Mouse (Mus musculus) cortical plate, adult 2 months (tissue): ENCODE data around the gene Yeats4. TPM values are rescaled to one million over a fixed set of nuclear protein-coding genes. Genes with fewer than 3 reads are reported as not detected.
A peak's percentile ranks its signal among the peaks of the same experiment; 100 is the strongest.
"Not testable (repeated sequence)": the region's sequence is repeated elsewhere in the genome, so short reads cannot be mapped to it uniquely, and the experiment has no call there.

Experiments used
- H3K27ac ChIP-seq: fragments of 200-500 bp; 2 replicates; pipeline ENCODE4 v1.5.1; 2012; ENCODE audit warnings: low read length, control low read depth, inconsistent platforms; ENCODE audit not compliant: insufficient read depth
- H3K4me1 ChIP-seq: fragments of 200-500 bp; 2 replicates; pipeline ENCODE4 v1.6.1; 2011; ENCODE audit warnings: low read length; ENCODE audit not compliant: control insufficient read depth, insufficient read depth
- H3K4me3 ChIP-seq: fragments of 200-500 bp; 2 replicates; pipeline ENCODE4 v1.5.1; 2011; ENCODE audit warnings: mild to moderate bottlenecking, low read length, control low read depth; ENCODE audit not compliant: insufficient read depth
- CTCF ChIP-seq: fragments of 200-500 bp; IDR thresholded peaks from 2 replicates; pipeline ENCODE4 v1.5.1; 2011; ENCODE audit warnings: mild to moderate bottlenecking, control low read depth, low read length; ENCODE audit not compliant: insufficient read depth; ENCODE audit errors: extremely low read depth
- POLR2A ChIP-seq: fragments of 200-500 bp; IDR thresholded peaks from 2 replicates; pipeline ENCODE4 v1.6.1; 2011; ENCODE audit warnings: mild to moderate bottlenecking, low read length, control low read depth; ENCODE audit not compliant: insufficient read depth; ENCODE audit errors: extremely low read depth
- polyA plus RNA-seq: library from polyadenylated mRNA; depleted of rRNA; stranded (reverse); fragments of >200 nt; gene quantifications from 2 replicates; pipeline ENCODE4 v1.2.3, GENCODE M21; 2012

The Yeats4 gene
- polyA plus RNA-seq, 1 experiment: 47.4 TPM

DNA sequence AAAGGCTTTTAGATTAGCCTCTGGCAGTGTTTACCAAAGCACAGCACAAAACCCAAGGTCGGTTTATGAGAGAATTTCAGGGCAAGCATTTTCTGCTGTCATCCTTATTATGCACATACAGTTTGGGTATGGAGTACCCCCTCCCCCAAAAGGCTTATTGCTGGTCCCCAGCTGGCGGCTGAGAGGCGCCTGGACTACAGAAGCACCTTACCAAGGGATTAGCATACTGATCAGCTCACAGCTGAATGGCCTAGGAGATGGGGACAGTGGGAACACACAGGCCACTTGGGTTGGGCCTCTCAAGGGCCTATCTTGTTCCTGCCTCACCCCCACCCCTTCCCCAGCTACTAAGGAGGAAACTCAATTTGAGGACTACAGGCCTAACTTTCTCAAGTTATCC lies 1.5 kb downstream of the Yeats4 start:
- Histone ChIP-seq H3K4me1 (no peaks in the 10 kb centered on the region), H3K4me3 (no peak overlapping the region), H3K27ac (no peak overlapping the region)
- TF ChIP-seq CTCF (no peak), POLR2A (no peak)

DNA sequence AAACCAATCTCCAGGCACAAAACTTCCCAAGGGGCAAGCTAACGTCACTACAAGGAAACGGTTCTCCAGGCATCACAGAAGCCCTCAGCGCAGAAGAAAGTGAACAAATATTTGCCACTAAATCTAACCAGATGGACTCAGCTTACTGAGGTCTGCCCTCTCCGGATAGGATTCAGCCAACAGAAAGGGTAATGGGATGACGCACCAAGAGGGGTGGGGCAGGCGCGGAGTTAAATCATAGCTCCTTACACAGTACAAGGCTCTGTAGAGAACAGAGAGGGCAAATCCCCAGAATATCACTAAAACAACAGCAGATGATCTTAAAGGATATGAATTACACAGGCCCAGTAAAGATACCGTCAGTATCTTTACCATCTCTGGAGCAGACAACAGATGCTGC lies 6.0 kb downstream of the Yeats4 start:
- H3K27ac ChIP-seq: no peak overlapping the region
- no peaks in the 10 kb centered on the region for H3K4me1 ChIP-seq
- no peak overlapping the region for H3K4me3 ChIP-seq
- no peak for TF ChIP-seq CTCF
- TF ChIP-seq POLR2A: no peak

DNA sequence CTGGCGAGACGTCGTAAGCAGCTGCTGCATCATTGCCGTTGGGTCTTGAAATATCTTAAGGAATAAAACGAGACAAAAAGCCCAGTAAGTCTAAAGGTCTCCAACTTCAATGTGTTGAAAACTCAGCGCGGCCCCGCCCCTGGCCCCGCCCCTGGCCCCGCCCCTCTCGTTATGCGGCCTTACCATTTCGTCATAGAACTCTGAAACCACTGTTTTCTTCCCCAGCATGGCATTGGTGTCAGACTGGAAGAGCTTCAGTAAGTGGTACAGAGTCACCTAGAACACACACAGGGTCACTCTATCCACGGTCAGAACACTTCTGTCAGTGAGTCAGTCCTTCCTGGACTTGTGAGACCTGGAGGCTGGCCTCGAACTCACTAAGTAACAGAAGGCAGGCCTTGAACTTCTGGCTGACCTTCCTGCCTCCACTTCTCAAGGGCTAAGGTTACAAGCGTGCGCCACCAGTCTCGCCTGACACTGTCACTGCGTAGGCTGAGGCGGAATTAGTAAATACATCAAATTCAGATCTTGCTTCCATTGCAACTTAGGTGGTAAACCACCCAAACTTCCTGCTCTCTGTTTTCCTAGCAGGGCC lies 7.0 kb downstream of the Yeats4 start:
- no peak overlapping the region for H3K27ac ChIP-seq
- TF ChIP-seq POLR2A (no peak), CTCF (no peak)
- H3K4me1 ChIP-seq: no peaks in the 10 kb centered on the region
- H3K4me3 ChIP-seq: no peak overlapping the region

- TF ChIP-seq POLR2A (no peak), CTCF (peak; percentile 83)
- Histone ChIP-seq H3K4me1 (no peaks in the 10 kb centered on the region), H3K27ac (no peak overlapping the region), H3K4me3 (no peak overlapping the region)
Observed at GRCm38 (mm10) chr10:117216793-117217192, 7.5 kb downstream of the Yeats4 start.

- TF ChIP-seq POLR2A: no peak
- no peak for TF ChIP-seq CTCF
- Histone ChIP-seq H3K4me3 (no peak overlapping the region), H3K27ac (no peak overlapping the region), H3K4me1 (no peaks in the 10 kb centered on the region)
Observed at GRCm38 (mm10) chr10:117216132-117216495, 8.2 kb downstream of the Yeats4 start.

DNA sequence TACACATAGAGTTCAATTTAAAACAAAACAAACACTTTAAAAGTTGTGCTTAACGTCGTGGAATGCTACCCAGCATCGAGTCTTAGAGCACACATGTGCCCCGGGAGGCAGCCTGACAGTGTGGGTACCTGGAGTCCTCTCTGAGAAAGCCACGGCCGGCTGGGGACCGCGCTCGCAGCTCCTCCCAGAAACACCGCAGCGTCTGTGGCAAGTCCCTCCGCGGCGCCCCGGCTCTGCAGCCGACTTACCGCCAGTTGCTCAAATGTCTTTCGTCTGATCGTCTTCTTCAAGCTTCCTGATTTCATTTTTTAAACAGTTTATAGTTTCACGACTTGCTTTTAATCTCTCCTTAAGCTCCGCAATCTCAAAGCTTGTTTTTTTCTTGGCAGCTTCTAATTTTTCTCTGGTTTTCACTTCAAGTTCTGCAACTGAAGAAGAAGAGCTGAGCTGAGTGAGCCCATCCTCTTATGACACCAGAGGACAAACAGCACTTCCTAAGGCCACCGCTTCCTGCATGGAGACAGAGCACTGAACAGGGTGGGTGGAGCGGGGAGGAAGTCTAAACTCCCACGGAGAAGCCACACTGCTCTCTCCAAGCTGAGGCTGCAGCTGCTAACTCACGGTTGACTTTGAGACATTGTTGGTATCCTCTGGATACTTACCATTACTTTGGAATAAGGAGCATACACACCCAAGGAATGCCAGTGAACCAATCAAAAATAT lies 8.7 kb downstream of the Yeats4 start:
- TF ChIP-seq CTCF (no peak), POLR2A (no peak)
- H3K27ac ChIP-seq: no peak overlapping the region
- no peaks in the 10 kb centered on the region for H3K4me1 ChIP-seq
- H3K4me3 ChIP-seq: no peak overlapping the region

DNA sequence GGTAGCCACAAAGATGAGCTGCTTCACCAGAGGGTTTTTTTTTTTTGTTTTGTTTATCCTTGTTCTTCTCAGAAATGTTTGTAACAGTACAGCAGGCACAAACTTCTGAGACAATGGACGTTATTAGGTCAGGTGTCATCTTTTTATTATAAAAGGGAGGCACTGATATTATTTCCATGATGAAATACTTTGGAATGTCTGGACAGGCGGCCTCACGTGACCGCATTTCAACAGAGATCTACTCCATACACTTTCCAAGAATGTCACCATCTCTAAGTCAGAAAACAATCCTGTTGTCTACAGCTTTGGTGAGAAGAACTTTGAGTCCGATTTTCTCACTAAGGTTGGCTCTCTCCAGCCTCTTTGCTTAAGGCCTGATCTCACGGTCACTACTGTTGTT lies 13.3 kb downstream of the Yeats4 start:
- H3K4me1 ChIP-seq: no peaks in the 10 kb centered on the region
- TF ChIP-seq POLR2A: no peak
- no peak for TF ChIP-seq CTCF
- no peak overlapping the region for H3K4me3 ChIP-seq
- no peak overlapping the region for H3K27ac ChIP-seq

DNA sequence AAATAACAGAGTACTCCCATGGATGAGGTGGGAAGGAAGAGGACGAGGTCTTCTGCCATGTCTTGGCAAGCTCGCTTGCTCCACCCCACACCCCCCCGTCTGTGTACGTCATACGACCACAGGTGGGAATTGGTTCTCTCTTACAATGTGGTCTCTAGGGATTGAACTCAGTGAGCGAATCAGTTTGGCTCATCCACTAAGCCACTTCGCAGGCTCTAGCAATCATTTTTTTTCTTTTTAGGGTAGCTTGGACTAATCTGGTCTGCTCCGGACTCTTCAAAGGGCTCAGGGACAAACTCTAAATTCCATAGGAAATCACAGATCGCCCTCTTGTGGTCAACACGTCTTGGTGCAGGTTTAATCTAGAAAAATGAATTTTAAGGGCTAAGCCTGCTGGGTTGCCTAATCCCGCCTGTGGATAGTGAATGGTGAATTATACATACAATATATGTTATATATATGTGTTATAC lies 14.8 kb downstream of the Yeats4 start:
- Histone ChIP-seq H3K4me3 (no peak overlapping the region), H3K4me1 (no peaks in the 10 kb centered on the region), H3K27ac (no peak overlapping the region)
- peak; percentile 61 for TF ChIP-seq CTCF
- TF ChIP-seq POLR2A: no peak

DNA sequence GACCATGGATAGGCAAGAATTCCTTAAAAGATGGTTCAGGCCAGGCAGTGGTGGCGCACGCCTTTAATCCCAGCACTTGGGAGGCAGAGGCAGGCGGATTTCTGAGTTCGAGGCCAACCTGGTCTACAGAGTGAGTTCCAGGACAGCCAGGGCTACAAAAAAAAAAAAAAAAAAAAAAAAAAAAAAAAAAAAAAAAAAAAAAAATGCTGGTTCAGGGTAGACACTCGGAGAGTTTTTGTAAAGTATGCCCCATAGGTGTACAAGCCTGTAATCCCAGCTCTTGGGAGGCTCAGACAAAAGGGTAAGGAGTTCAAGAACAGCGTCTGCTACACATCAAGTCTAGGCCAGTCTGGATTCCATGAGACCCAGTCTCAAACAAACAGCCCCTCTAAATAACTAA lies 15.5 kb downstream of the Yeats4 start:
- not testable (repeated sequence) for H3K4me3 ChIP-seq, H3K27ac ChIP-seq, H3K4me1 ChIP-seq

DNA sequence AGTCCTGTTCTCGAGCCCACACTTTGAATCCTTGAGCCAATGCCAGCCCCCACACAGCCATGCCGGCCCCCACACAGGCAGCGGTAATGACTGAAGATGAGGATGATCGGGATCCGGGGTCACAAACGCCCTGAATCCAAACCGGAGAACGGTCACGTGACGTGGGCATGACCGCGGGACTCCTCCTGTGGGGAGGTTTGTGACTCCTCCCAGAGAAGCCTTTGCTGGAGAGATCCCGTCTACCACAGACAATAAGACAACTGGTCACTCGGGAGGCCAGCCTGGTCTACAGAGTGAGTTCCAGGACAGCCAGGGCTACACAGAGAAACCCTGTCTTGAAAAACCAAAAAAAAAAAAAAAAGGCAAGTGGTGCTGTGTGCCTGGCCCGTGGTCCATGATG lies 16.1 kb downstream of the Yeats4 start:
- Histone ChIP-seq H3K4me1 (no peaks in the 10 kb centered on the region), H3K27ac (no peak overlapping the region), H3K4me3 (no peak overlapping the region)
- TF ChIP-seq POLR2A (no peak), CTCF (no peak)
